Comparison of ENCODE assay signal across 11 mouse cellular contexts in the genomic region with DNA sequence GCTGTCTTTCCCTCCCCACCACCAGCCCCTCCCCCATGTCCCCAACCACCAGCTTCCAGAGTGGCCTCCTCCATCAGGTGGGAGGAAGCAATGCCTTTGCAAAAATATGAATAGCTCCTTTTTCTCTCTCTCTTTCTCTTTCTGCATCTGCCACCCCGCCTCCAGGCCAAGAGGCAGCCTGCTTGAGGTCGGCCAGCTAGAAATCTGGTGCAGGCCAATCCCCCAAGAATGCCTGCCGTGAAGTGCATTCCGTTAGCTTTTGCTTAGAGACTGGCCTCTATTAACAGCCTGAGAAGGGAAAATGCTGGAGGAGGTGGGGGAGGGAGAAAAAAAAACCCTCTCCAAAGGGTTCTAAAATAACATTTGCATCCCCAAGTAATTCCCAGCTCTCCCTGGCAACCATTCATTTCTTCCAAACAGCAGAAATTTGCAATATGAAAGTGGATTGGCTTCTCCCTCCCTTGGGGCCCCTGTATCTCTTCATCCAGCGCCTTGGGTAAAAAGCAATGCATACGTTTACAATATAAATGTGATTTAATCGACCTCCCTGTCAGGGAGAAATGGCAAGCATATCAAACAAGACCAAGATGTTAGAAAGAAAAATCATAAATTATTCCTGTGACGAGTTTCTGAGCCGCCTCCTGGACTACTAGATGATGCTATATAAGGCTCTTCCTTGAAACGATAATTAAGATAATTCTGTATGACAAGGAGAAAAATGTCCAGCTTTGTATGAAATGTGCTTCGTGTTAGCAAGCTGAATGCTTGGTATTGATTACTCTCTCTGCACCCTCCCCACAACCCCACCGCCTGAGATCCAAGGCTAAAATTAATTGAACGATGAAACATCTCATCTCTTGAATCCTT.
A peak's percentile ranks its signal among the peaks of the same experiment; 100 is the strongest.
DNase-seq lines count a peak whose midpoint lies in the region; ATAC-seq and TF ChIP-seq lines count a peak whose summit lies in the region.
"Had no signal": no experiment of that assay in that cellular context is flagged by ENCODE, and none has a peak within 500 bp of the region (broad histone marks: within the 10 kb centered on the region; RNA-seq: fewer than 3 reads in every experiment).

No protein-coding gene starts in this region.

- no peaks in the 10 kb centered on the region for H3K36me3 ChIP-seq in embryonic facial prominence, embryonic 15.5 days
- H3K36me3 ChIP-seq in limb, embryonic 11.5 days (ENCODE audit: control insufficient read depth, insufficient read depth, low read length) = no peaks in the 10 kb centered on the region
- H3K36me3 ChIP-seq in stomach, embryonic 15.5 days = no peaks in the 10 kb centered on the region
- H3K36me3 ChIP-seq: G1E had no signal

- peak in 1 of 2 experiments; percentile 49 for DNase-seq in layer of hippocampus, adult 2 months (ENCODE audit: low spot score in 2 of 2)
- no peak for DNase-seq in layer of hippocampus, postnatal 36 days
- peak; percentile 68 for DNase-seq in limb, embryonic 11.5 days (ENCODE audit: low spot score)
- DNase-seq in natural killer cell, adult 2 months (ENCODE audit: low spot score in 2 of 2) = no peak
- no peak for DNase-seq in ovary, postnatal 36 days (ENCODE audit: low spot score)
- no peak for DNase-seq in kidney, postnatal 14 days

- no peak overlapping the region for H3K9ac ChIP-seq in embryonic facial prominence, embryonic 15.5 days
- no peak overlapping the region for H3K9ac ChIP-seq in limb, embryonic 11.5 days (ENCODE audit: low read length)
- no peak overlapping the region for H3K9ac ChIP-seq in stomach, embryonic 15.5 days
- H3K9ac ChIP-seq: liver, embryonic 14.5 days had no signal

- 0 out of 2 replicates have a peak overlapping the region, but pooled peaks have one; percentile 13 for H3K4me2 ChIP-seq in embryonic facial prominence, embryonic 15.5 days (replicated peaks)
- H3K4me2 ChIP-seq in limb, embryonic 11.5 days (ENCODE audit: low read depth, severe bottlenecking) = no peak overlapping the region
- no peak overlapping the region for H3K4me2 ChIP-seq in stomach, embryonic 15.5 days

- peak; percentile 63 for ATAC-seq in embryonic facial prominence, embryonic 15.5 days (ENCODE audit: insufficient number of reproducible peaks, low FRiP score, low TSS enrichment, low read depth)
- no peak for ATAC-seq in limb, embryonic 11.5 days (ENCODE audit: insufficient number of reproducible peaks, low FRiP score, low TSS enrichment, low read depth)
- ATAC-seq in stomach, embryonic 15.5 days (ENCODE audit: insufficient read depth, low FRiP score, low read depth) = no peak

- WGBS in embryonic facial prominence, embryonic 15.5 days = 17% methylated on average over 13 of the region's 13 CpGs
- 23% methylated on average over 13 of the region's 13 CpGs for WGBS in limb, embryonic 11.5 days
- 23% methylated on average over 13 of the region's 13 CpGs for WGBS in stomach, embryonic 15.5 days

- peaks cover 43% of the 10 kb centered on the region for H3K4me1 ChIP-seq in embryonic facial prominence, embryonic 15.5 days
- H3K4me1 ChIP-seq in limb, embryonic 11.5 days (ENCODE audit: control insufficient read depth, insufficient read depth, low read length) = peaks cover 39% of the 10 kb centered on the region
- peaks cover 17% of the 10 kb centered on the region; the same call in 1 of the 2 replicates for H3K4me1 ChIP-seq in stomach, embryonic 15.5 days

- H3K4me3 ChIP-seq in layer of hippocampus, adult 2 months = no peak overlapping the region
- H3K4me3 ChIP-seq in embryonic facial prominence, embryonic 15.5 days (replicated peaks) = no peak overlapping the region
- no peak overlapping the region for H3K4me3 ChIP-seq in limb, embryonic 11.5 days (ENCODE audit: low read depth, low read length)
- H3K4me3 ChIP-seq in stomach, embryonic 15.5 days (replicated peaks) = no peak overlapping the region
- H3K4me3 ChIP-seq: erythroblast, embryonic 14.5 days had no signal

- H3K27me3 ChIP-seq in embryonic facial prominence, embryonic 15.5 days = 0 out of 2 replicates have a peak, but pooled peaks cover 4% of the 10 kb centered on the region
- no peaks in the 10 kb centered on the region for H3K27me3 ChIP-seq in limb, embryonic 11.5 days (ENCODE audit: control insufficient read depth, insufficient read depth, low read length)
- no peaks in the 10 kb centered on the region for H3K27me3 ChIP-seq in stomach, embryonic 15.5 days (replicated peaks)

- no peak for TF ChIP-seq CTCF in layer of hippocampus, adult 2 months (conservative IDR thresholded peaks at IDR 0.05)

- no peaks in the 10 kb centered on the region for H3K9me3 ChIP-seq in embryonic facial prominence, embryonic 15.5 days (replicated peaks)
- H3K9me3 ChIP-seq in limb, embryonic 11.5 days (ENCODE audit: control insufficient read depth, low read length) = no peaks in the 10 kb centered on the region
- H3K9me3 ChIP-seq in stomach, embryonic 15.5 days = no peaks in the 10 kb centered on the region

- peak overlapping the region; percentile 55 for H3K27ac ChIP-seq in layer of hippocampus, adult 2 months
- H3K27ac ChIP-seq in embryonic facial prominence, embryonic 15.5 days (replicated peaks) = peak overlapping the region; percentile 80
- H3K27ac ChIP-seq in limb, embryonic 11.5 days (replicated peaks; ENCODE audit: low read depth, low read length) = peak overlapping the region; percentile 63
- peak overlapping the region; percentile 60 for H3K27ac ChIP-seq in stomach, embryonic 15.5 days
- H3K27ac ChIP-seq: liver, embryonic 14.5 days had no signal
